Mouse (Mus musculus) hindbrain, embryonic 13.5 days (tissue): ENCODE data around the gene 6430571L13Rik. TPM values are rescaled to one million over a fixed set of nuclear protein-coding genes. Genes with fewer than 3 reads are reported as not detected.
A peak's percentile ranks its signal among the peaks of the same experiment; 100 is the strongest.

Experiments
- ATAC-seq: fragments of 200-750 bp; cut with Nextera tagmentation; 2 replicates; pipeline ENCODE4 v1.8.0; 2017; ENCODE audit warnings: moderate TSS enrichment; ENCODE audit not compliant: low FRiP score
- H3K27ac ChIP-seq: fragments of 300-500 bp; sonication (generic); 2 replicates; pipeline ENCODE4 v1.5.1; 2015; ENCODE audit warnings: inconsistent platforms, mild to moderate bottlenecking, moderate library complexity
- H3K27me3 ChIP-seq: fragments of 300-500 bp; sonication (generic); 2 replicates; pipeline ENCODE4 v1.6.1; 2015; ENCODE audit warnings: mild to moderate bottlenecking, inconsistent platforms
- H3K36me3 ChIP-seq: fragments of 300-500 bp; sonication (generic); 2 replicates; pipeline ENCODE4 v1.6.1; 2015; ENCODE audit warnings: mild to moderate bottlenecking, inconsistent platforms
- H3K4me1 ChIP-seq: fragments of 300-500 bp; sonication (generic); replicated peaks from 2 replicates; pipeline ENCODE4 v1.6.1; 2015; ENCODE audit warnings: inconsistent platforms
- H3K4me2 ChIP-seq: fragments of 300-500 bp; sonication (generic); 2 replicates; pipeline ENCODE4 v1.6.1; 2015; ENCODE audit warnings: inconsistent platforms, mild to moderate bottlenecking, moderate library complexity
- H3K4me3 ChIP-seq: fragments of 300-500 bp; sonication (generic); 2 replicates; pipeline ENCODE4 v1.5.1; 2015; ENCODE audit warnings: mild to moderate bottlenecking, inconsistent platforms
- H3K9ac ChIP-seq: fragments of 300-500 bp; sonication (generic); 2 replicates; pipeline ENCODE4 v1.6.1; 2015; ENCODE audit warnings: mild to moderate bottlenecking, inconsistent platforms
- H3K9me3 ChIP-seq: fragments of 300-500 bp; sonication (generic); 2 replicates; pipeline ENCODE4 v1.6.1; 2016; ENCODE audit warnings: inconsistent platforms
- WGBS: fragments of 180-500 bp; shearing (Covaris S2); methylation state at CpG from one replicate; pipeline ENCODE4 v1.1.7; 2015; 5-methylcytosine and 5-hydroxymethylcytosine counted together
- polyA plus RNA-seq: library from polyadenylated mRNA; unstranded; fragments of >200 nt; fragmentation: Nextera tagmentation; extraction: Ambion mirVana; gene quantifications from 2 replicates; pipeline ENCODE4 v1.2.1, GENCODE M21; 2015

The 6430571L13Rik gene
- polyA plus RNA-seq, 1 experiment from 2014 or later = 8.3 TPM

- no peaks in the 10 kb centered on the region for H3K9me3 ChIP-seq
- WGBS = 12% methylated on average over 8 of the region's 8 CpGs
- H3K4me1 ChIP-seq = peaks cover 61% of the 10 kb centered on the region
These were observed 34.2 kb downstream of the 6430571L13Rik start for GRCm38 (mm10) chr9:107374623-107375022.

GRCm38 (mm10) chr9:107375451-107375850, 35.0 kb downstream of the 6430571L13Rik start:
- Histone ChIP-seq H3K4me3 (no peak overlapping the region), H3K27me3 (peaks cover 55% of the 10 kb centered on the region), H3K4me2 (no peak overlapping the region), H3K4me1 (peaks cover 53% of the 10 kb centered on the region), H3K9ac (no peak overlapping the region), H3K9me3 (no peaks in the 10 kb centered on the region), H3K27ac (0 out of 2 replicates have a peak overlapping the region, but pooled peaks have one; percentile 48), H3K36me3 (no peaks in the 10 kb centered on the region)
- WGBS = 12% methylated on average over 5 of the region's 5 CpGs
- ATAC-seq = no peak

More at GRCm38 (mm10) chr9:107374623-107375022, 34.2 kb downstream of the 6430571L13Rik start:
- H3K27me3 ChIP-seq = peaks cover 47% of the 10 kb centered on the region
- no peaks in the 10 kb centered on the region for H3K36me3 ChIP-seq
- H3K9ac ChIP-seq = no peak overlapping the region
- H3K4me2 ChIP-seq = no peak overlapping the region
- no peak overlapping the region for H3K4me3 ChIP-seq
- H3K27ac ChIP-seq = no peak overlapping the region
- ATAC-seq = no peak

- Histone ChIP-seq H3K36me3 (no peaks in the 10 kb centered on the region), H3K27me3 (peaks cover 81% of the 10 kb centered on the region), H3K4me2 (peak overlapping the region; percentile 64), H3K4me1 (peaks cover 51% of the 10 kb centered on the region), H3K9ac (peak overlapping the region; percentile 69), H3K27ac (peak overlapping the region; percentile 89), H3K4me3 (peak overlapping the region; percentile 36), H3K9me3 (no peaks in the 10 kb centered on the region)
- peak; percentile 66 for ATAC-seq
- WGBS = under 1% methylated on average over 35 of the region's 35 CpGs
These were observed 37.6 kb downstream of the 6430571L13Rik start for GRCm38 (mm10) chr9:107377961-107378512.

- Histone ChIP-seq H3K27ac (no peak overlapping the region), H3K4me3 (no peak overlapping the region), H3K4me1 (peaks cover 51% of the 10 kb centered on the region), H3K4me2 (no peak overlapping the region), H3K36me3 (no peaks in the 10 kb centered on the region), H3K9ac (no peak overlapping the region), H3K27me3 (peaks cover 70% of the 10 kb centered on the region), H3K9me3 (no peaks in the 10 kb centered on the region)
- ATAC-seq = no peak
- 12% methylated on average over 8 of the region's 8 CpGs for WGBS
These were observed 41.3 kb downstream of the 6430571L13Rik start for GRCm38 (mm10) chr9:107381723-107382122.

GRCm38 (mm10) chr9:107384396-107384795, 44.0 kb downstream of the 6430571L13Rik start:
- H3K27me3 ChIP-seq = peaks cover 60% of the 10 kb centered on the region
- H3K4me2 ChIP-seq = no peak overlapping the region

GRCm38 (mm10) chr9:107386722-107387121, 46.3 kb downstream of the 6430571L13Rik start:
- peaks cover 55% of the 10 kb centered on the region for H3K4me1 ChIP-seq
- H3K4me3 ChIP-seq = no peak overlapping the region
- peaks cover 44% of the 10 kb centered on the region for H3K27me3 ChIP-seq
- H3K36me3 ChIP-seq = no peaks in the 10 kb centered on the region
- WGBS = 58% methylated on average over 3 of the region's 3 CpGs
- no peak overlapping the region for H3K4me2 ChIP-seq
- no peak overlapping the region for H3K9ac ChIP-seq
- no peak for ATAC-seq
- H3K27ac ChIP-seq = no peak overlapping the region
- H3K9me3 ChIP-seq = no peaks in the 10 kb centered on the region

More at GRCm38 (mm10) chr9:107384396-107384795, 44.0 kb downstream of the 6430571L13Rik start:
- no peak for ATAC-seq
- peaks cover 50% of the 10 kb centered on the region for H3K4me1 ChIP-seq
- no peak overlapping the region for H3K9ac ChIP-seq
- no peak overlapping the region for H3K4me3 ChIP-seq
- no peaks in the 10 kb centered on the region for H3K9me3 ChIP-seq
- no peak overlapping the region for H3K27ac ChIP-seq
- WGBS = 19% methylated on average over 3 of the region's 3 CpGs
- no peaks in the 10 kb centered on the region for H3K36me3 ChIP-seq

- no peaks in the 10 kb centered on the region for H3K9me3 ChIP-seq
- no peaks in the 10 kb centered on the region for H3K36me3 ChIP-seq
- H3K4me1 ChIP-seq = peaks cover 47% of the 10 kb centered on the region
- no peak overlapping the region for H3K4me2 ChIP-seq
- peaks cover 34% of the 10 kb centered on the region for H3K27me3 ChIP-seq
- 85% methylated on average over 3 of the region's 3 CpGs for WGBS
- H3K9ac ChIP-seq = no peak overlapping the region
- ATAC-seq = no peak
- no peak overlapping the region for H3K4me3 ChIP-seq
- H3K27ac ChIP-seq = no peak overlapping the region
These were observed 47.3 kb downstream of the 6430571L13Rik start for GRCm38 (mm10) chr9:107387708-107388107.

- H3K4me3 ChIP-seq = no peak overlapping the region
- H3K4me2 ChIP-seq = no peak overlapping the region
- H3K36me3 ChIP-seq = no peaks in the 10 kb centered on the region
- ATAC-seq = no peak
- H3K9ac ChIP-seq = no peak overlapping the region
- H3K27ac ChIP-seq = no peak overlapping the region
- WGBS = 35% methylated on average over 2 of the region's 2 CpGs
- peaks cover 29% of the 10 kb centered on the region for H3K27me3 ChIP-seq
- H3K4me1 ChIP-seq = peaks cover 45% of the 10 kb centered on the region
- H3K9me3 ChIP-seq = no peaks in the 10 kb centered on the region
These were observed 47.9 kb downstream of the 6430571L13Rik start for GRCm38 (mm10) chr9:107388263-107388662.

GRCm38 (mm10) chr9:107396397-107396796, 56.0 kb downstream of the 6430571L13Rik start:
- Histone ChIP-seq H3K36me3 (no peaks in the 10 kb centered on the region), H3K27ac (no peak overlapping the region), H3K9me3 (no peaks in the 10 kb centered on the region), H3K4me1 (peaks cover 16% of the 10 kb centered on the region), H3K27me3 (peaks cover 35% of the 10 kb centered on the region), H3K4me3 (no peak overlapping the region), H3K9ac (no peak overlapping the region), H3K4me2 (no peak overlapping the region)
- ATAC-seq = no peak
- 34% methylated on average over 4 of the region's 4 CpGs for WGBS

GRCm38 (mm10) chr9:107398968-107399367, 58.6 kb downstream of the 6430571L13Rik start:
- H3K4me1 ChIP-seq = peaks cover 41% of the 10 kb centered on the region
- no peaks in the 10 kb centered on the region for H3K36me3 ChIP-seq
- no peak overlapping the region for H3K27ac ChIP-seq
- peak overlapping the region; percentile 83 for H3K4me3 ChIP-seq
- no peak for ATAC-seq
- no peaks in the 10 kb centered on the region for H3K9me3 ChIP-seq
- no peak overlapping the region; the same call in 1 of the 2 replicates for H3K9ac ChIP-seq
- peak overlapping the region; percentile 90 for H3K4me2 ChIP-seq
- H3K27me3 ChIP-seq = peaks cover 43% of the 10 kb centered on the region
- 24% methylated on average over 11 of the region's 11 CpGs for WGBS

- Histone ChIP-seq H3K27ac (peak within 1 kb of the TSS; percentile 87), H3K36me3 (no peaks in the 10 kb centered on the region), H3K27me3 (peaks cover 43% of the 10 kb centered on the region), H3K4me2 (peak within 1 kb of the TSS; percentile 90), H3K9me3 (no peaks in the 10 kb centered on the region), H3K4me1 (peaks cover 46% of the 10 kb centered on the region), H3K9ac (peak within 1 kb of the TSS; percentile 95), H3K4me3 (peak within 1 kb of the TSS; percentile 83)
- WGBS = under 1% methylated on average over 30 of the region's 54 CpGs
- peak; percentile 46 for ATAC-seq
These were observed 59.1 kb downstream of the 6430571L13Rik start, which contains the start of gene Cacna2d2 for GRCm38 (mm10) chr9:107399491-107399971. TSS of gene Cacna2d2 (plus strand) at chr9:107399612.

- no peaks in the 10 kb centered on the region for H3K36me3 ChIP-seq
- peak overlapping the region; percentile 90 for H3K4me2 ChIP-seq
- peak; percentile 29 for ATAC-seq
- H3K27ac ChIP-seq = peak overlapping the region; percentile 87
- H3K9me3 ChIP-seq = no peaks in the 10 kb centered on the region
- peaks cover 40% of the 10 kb centered on the region for H3K27me3 ChIP-seq
- peaks cover 51% of the 10 kb centered on the region for H3K4me1 ChIP-seq
- WGBS = under 1% methylated on average over 29 of the region's 45 CpGs
- peak overlapping the region; percentile 95 for H3K9ac ChIP-seq
- H3K4me3 ChIP-seq = peak overlapping the region; percentile 83
These were observed 59.7 kb downstream of the 6430571L13Rik start for GRCm38 (mm10) chr9:107400060-107400511.
